ENCODE assay signal across 14 mouse cellular contexts in genomic region chr19:34553522-34553921, GRCm38 (mm10). TPM values are rescaled to one million over a fixed set of nuclear protein-coding genes. Genes with fewer than 3 reads are reported as not detected.
A peak's percentile ranks its signal among the peaks of the same experiment; 100 is the strongest.
DNase-seq lines count a peak whose midpoint lies in the region; ATAC-seq and TF ChIP-seq lines count a peak whose summit lies in the region.
"Had no signal": no experiment of that assay in that cellular context is flagged by ENCODE, and none has a peak within 500 bp of the region (broad histone marks: within the 10 kb centered on the region; RNA-seq: fewer than 3 reads in every experiment).

No protein-coding gene starts in this region.

- 0 out of 2 replicates have a peak overlapping the region, but pooled peaks have one; percentile 17 for H3K27ac ChIP-seq in forebrain, postnatal 0 days (ENCODE audit: low read depth, low read length)
- no peak overlapping the region for H3K27ac ChIP-seq in forebrain, embryonic 10.5 days
- peak overlapping the region; percentile 64 for H3K27ac ChIP-seq in kidney, postnatal 0 days
- H3K27ac ChIP-seq in kidney, embryonic 14.5 days (ENCODE audit: low read depth, low read length) = no peak overlapping the region
- peak overlapping the region; percentile 11; the same call in 1 of the 2 replicates for H3K27ac ChIP-seq in spleen, adult 2 months (ENCODE audit: insufficient read depth, low read length)
- H3K27ac ChIP-seq in cerebellum, adult 2 months (ENCODE audit: insufficient read depth, low read length) = no peak overlapping the region
- H3K27ac ChIP-seq: hindbrain, embryonic 13.5 days; neural tube, embryonic 13.5 days had no signal

- H3K27me3 ChIP-seq in forebrain, postnatal 0 days (ENCODE audit: insufficient read depth, low read length) = no peaks in the 10 kb centered on the region; the same call in 1 of the 2 replicates
- no peaks in the 10 kb centered on the region for H3K27me3 ChIP-seq in forebrain, embryonic 10.5 days (ENCODE audit: poor library complexity, severe bottlenecking)
- H3K27me3 ChIP-seq in kidney, postnatal 0 days (ENCODE audit: insufficient read depth, low read length) = no peaks in the 10 kb centered on the region
- H3K27me3 ChIP-seq in kidney, embryonic 14.5 days (ENCODE audit: control insufficient read depth, insufficient read depth, low read length) = no peaks in the 10 kb centered on the region
- no peaks in the 10 kb centered on the region for H3K27me3 ChIP-seq in spleen, adult 2 months (ENCODE audit: control insufficient read depth, insufficient read depth, low read length)
- no peaks in the 10 kb centered on the region for H3K27me3 ChIP-seq in cerebellum, adult 2 months (ENCODE audit: control insufficient read depth, insufficient read depth, low read length)
- H3K27me3 ChIP-seq: hindbrain, embryonic 13.5 days; neural tube, embryonic 13.5 days had no signal

- H3K9ac ChIP-seq in forebrain, postnatal 0 days = peak overlapping the region; percentile 4; the same call in 1 of the 2 replicates
- no peak overlapping the region for H3K9ac ChIP-seq in kidney, postnatal 0 days (ENCODE audit: low read depth, low read length)
- no peak overlapping the region for H3K9ac ChIP-seq in kidney, embryonic 14.5 days (ENCODE audit: low read depth, low read length)
- H3K9ac ChIP-seq: hindbrain, embryonic 13.5 days; neural tube, embryonic 13.5 days had no signal

- no peak for TF ChIP-seq CTCF in forebrain, postnatal 0 days (IDR thresholded peaks at IDR 0.05; ENCODE audit: low read depth)
- TF ChIP-seq CTCF in kidney, postnatal 0 days (IDR thresholded peaks at IDR 0.05; ENCODE audit: low read depth) = no peak
- no peak for TF ChIP-seq CTCF in spleen, adult 2 months (IDR thresholded peaks at IDR 0.05; ENCODE audit: extremely low read depth, insufficient read depth, insufficient read length, insufficient replicate concordance)
- TF ChIP-seq CTCF in cerebellum, adult 2 months (IDR thresholded peaks at IDR 0.05; ENCODE audit: borderline replicate concordance, insufficient read depth, low read depth, low read length) = no peak

- no peaks in the 10 kb centered on the region for H3K9me3 ChIP-seq in forebrain, postnatal 0 days (ENCODE audit: low read length)
- H3K9me3 ChIP-seq in forebrain, embryonic 10.5 days = 0 out of 2 replicates have a peak, but pooled peaks cover 4% of the 10 kb centered on the region
- no peaks in the 10 kb centered on the region for H3K9me3 ChIP-seq in kidney, postnatal 0 days (replicated peaks; ENCODE audit: low read length)
- H3K9me3 ChIP-seq in kidney, embryonic 14.5 days (ENCODE audit: control insufficient read depth, low read length) = no peaks in the 10 kb centered on the region
- H3K9me3 ChIP-seq: hindbrain, embryonic 13.5 days; neural tube, embryonic 13.5 days had no signal

- WGBS in forebrain, postnatal 0 days = 65% methylated on average over 3 of the region's 3 CpGs
- 80% methylated on average over 3 of the region's 3 CpGs for WGBS in forebrain, embryonic 10.5 days
- WGBS in kidney, postnatal 0 days = 16% methylated on average over 3 of the region's 3 CpGs
- WGBS in kidney, embryonic 14.5 days = 31% methylated on average over 3 of the region's 3 CpGs
- 73% methylated on average over 3 of the region's 3 CpGs for WGBS in spleen, adult 2 months
- 82% methylated on average over 3 of the region's 3 CpGs for WGBS in cerebellum, adult 2 months

- TF ChIP-seq POLR2A in spleen, adult 2 months (IDR thresholded peaks at IDR 0.05; ENCODE audit: low read depth, low read length) = no peak
- TF ChIP-seq POLR2A in cerebellum, adult 2 months (IDR thresholded peaks at IDR 0.05; ENCODE audit: borderline replicate concordance, insufficient read depth, low read length) = no peak

- H3K4me3 ChIP-seq in forebrain, postnatal 0 days (ENCODE audit: low read depth, low read length) = no peak overlapping the region
- no peak overlapping the region for H3K4me3 ChIP-seq in forebrain, embryonic 10.5 days
- no peak overlapping the region for H3K4me3 ChIP-seq in kidney, postnatal 0 days (replicated peaks; ENCODE audit: low read depth, low read length)
- no peak overlapping the region for H3K4me3 ChIP-seq in kidney, embryonic 14.5 days (ENCODE audit: low read length)
- no peak overlapping the region for H3K4me3 ChIP-seq in spleen, adult 2 months (ENCODE audit: extremely low read depth, insufficient read depth, insufficient read length)
- no peak overlapping the region for H3K4me3 ChIP-seq in cerebellum, adult 2 months (replicated peaks; ENCODE audit: insufficient read depth, low read depth, low read length)
- H3K4me3 ChIP-seq: hindbrain, embryonic 13.5 days; neural tube, embryonic 13.5 days had no signal

- no peaks in the 10 kb centered on the region for H3K36me3 ChIP-seq in forebrain, postnatal 0 days (ENCODE audit: insufficient read depth)
- H3K36me3 ChIP-seq in forebrain, embryonic 10.5 days (replicated peaks) = no peaks in the 10 kb centered on the region
- H3K36me3 ChIP-seq in kidney, postnatal 0 days (ENCODE audit: insufficient read depth, low read length) = no peaks in the 10 kb centered on the region
- H3K36me3 ChIP-seq in kidney, embryonic 14.5 days (ENCODE audit: control insufficient read depth, insufficient read depth, low read length) = no peaks in the 10 kb centered on the region
- peaks cover 1% of the 10 kb centered on the region; the same call in 1 of the 2 replicates for H3K36me3 ChIP-seq in spleen, adult 2 months (ENCODE audit: control insufficient read depth, insufficient read depth, low read length)
- H3K36me3 ChIP-seq: hindbrain, embryonic 13.5 days; neural tube, embryonic 13.5 days had no signal

- ATAC-seq in forebrain, postnatal 0 days = no peak
- no peak for ATAC-seq in kidney, postnatal 0 days (replicated peaks; ENCODE audit: low FRiP score, low read depth)
- no peak for ATAC-seq in kidney, embryonic 14.5 days (ENCODE audit: low FRiP score, low TSS enrichment)

- H3K4me2 ChIP-seq in forebrain, postnatal 0 days (ENCODE audit: low read depth) = no peak overlapping the region
- H3K4me2 ChIP-seq in kidney, postnatal 0 days (ENCODE audit: low read length) = peak overlapping the region; percentile 25; the same call in 1 of the 2 replicates
- H3K4me2 ChIP-seq in kidney, embryonic 14.5 days (replicated peaks; ENCODE audit: low read depth, low read length) = no peak overlapping the region
- H3K4me2 ChIP-seq: hindbrain, embryonic 13.5 days; neural tube, embryonic 13.5 days had no signal

- no peak for DNase-seq in forebrain, postnatal 0 days
- no peak for DNase-seq in forebrain, embryonic 10.5 days (ENCODE audit: extremely low spot score, low spot score)
- peak; percentile 70 for DNase-seq in kidney, postnatal 0 days (ENCODE audit: low spot score)
- DNase-seq in spleen, adult 2 months (ENCODE audit: low read depth in 1 of 2, low spot score in 2 of 2) = no peak
- no peak for DNase-seq in spleen, adult 12 weeks (ENCODE audit: low spot score)
- DNase-seq in yolk sac, embryonic 10.5 days (ENCODE audit: low spot score) = no peak
- no peak for DNase-seq in cerebellum, adult 2 months
- DNase-seq: cerebellum, adult 11 months; thymus, postnatal 36 days had no signal

- H3K4me1 ChIP-seq in forebrain, postnatal 0 days (ENCODE audit: insufficient read depth) = no peaks in the 10 kb centered on the region
- peaks cover 20% of the 10 kb centered on the region for H3K4me1 ChIP-seq in forebrain, embryonic 10.5 days
- peaks cover 7% of the 10 kb centered on the region; the same call in 1 of the 2 replicates for H3K4me1 ChIP-seq in kidney, postnatal 0 days (replicated peaks; ENCODE audit: insufficient read depth, low read length)
- H3K4me1 ChIP-seq in kidney, embryonic 14.5 days (ENCODE audit: control insufficient read depth, insufficient read depth, low read length) = 0 out of 2 replicates have a peak, but pooled peaks cover 3% of the 10 kb centered on the region
- H3K4me1 ChIP-seq in spleen, adult 2 months (ENCODE audit: control insufficient read depth, insufficient read depth, insufficient read length) = peaks cover 3% of the 10 kb centered on the region; the same call in 1 of the 2 replicates
- no peaks in the 10 kb centered on the region for H3K4me1 ChIP-seq in cerebellum, adult 2 months (ENCODE audit: control insufficient read depth, insufficient read depth, low read length)
- H3K4me1 ChIP-seq: neural tube, embryonic 13.5 days had no signal

RNA-seq across cellular contexts. Expression of gene Ifit2, which starts 3.0 kb away (rescaled TPM):
- total RNA-seq in forebrain, postnatal 0 days (2014; rRNA removed) = 11.1 and 11.9 TPM in 2 replicates
- 6.3 and 8.0 TPM in 2 replicates for polyA plus RNA-seq in forebrain, postnatal 0 days (2015; fragmentation: Nextera tagmentation; extraction: Ambion mirVana)
- polyA plus RNA-seq in forebrain, embryonic 10.5 days (2016; fragmentation: Nextera tagmentation; extraction: Ambion mirVana) = 5.2 and 5.3 TPM in 2 replicates
- polyA plus RNA-seq in kidney, postnatal 0 days (2015; fragmentation: Nextera tagmentation; extraction: Ambion mirVana) = 12.0 and 12.3 TPM in 2 replicates
- polyA plus RNA-seq in kidney, embryonic 14.5 days (2014; fragmentation: Nextera tagmentation; extraction: Ambion mirVana) = 3.9 and 9.8 TPM in 2 replicates
- polyA plus RNA-seq in spleen, adult 2 months (2012; rRNA removed) = 0.83 TPM in 2 replicates
- polyA plus RNA-seq in cerebellum, adult 2 months (2012; rRNA removed) = 2.7 and 4.0 TPM in 2 replicates

RNA-seq across cellular contexts. Expression of gene Lipa, which starts 26.2 kb away (rescaled TPM):
- 17.9 and 21.9 TPM in 2 replicates for total RNA-seq in forebrain, postnatal 0 days (2014; rRNA removed)
- polyA plus RNA-seq in forebrain, postnatal 0 days (2015; fragmentation: Nextera tagmentation; extraction: Ambion mirVana) = 15.3 and 17.3 TPM in 2 replicates
- 15.8 and 16.2 TPM in 2 replicates for polyA plus RNA-seq in forebrain, embryonic 10.5 days (2016; fragmentation: Nextera tagmentation; extraction: Ambion mirVana)
- 48.0 and 51.4 TPM in 2 replicates for polyA plus RNA-seq in kidney, postnatal 0 days (2015; fragmentation: Nextera tagmentation; extraction: Ambion mirVana)
- 22.0 and 26.7 TPM in 2 replicates for polyA plus RNA-seq in kidney, embryonic 14.5 days (2014; fragmentation: Nextera tagmentation; extraction: Ambion mirVana)
- 24.7 and 30.2 TPM in 2 replicates for polyA plus RNA-seq in spleen, adult 2 months (2012; rRNA removed)
- 16.6 and 18.1 TPM in 2 replicates for polyA plus RNA-seq in cerebellum, adult 2 months (2012; rRNA removed)

RNA-seq across cellular contexts. Expression of gene Ifit3, which starts 29.8 kb away (rescaled TPM):
- total RNA-seq in forebrain, postnatal 0 days (2014; rRNA removed) = 2.3 and 2.7 TPM in 2 replicates
- 2.7 and 3.2 TPM in 2 replicates for polyA plus RNA-seq in forebrain, postnatal 0 days (2015; fragmentation: Nextera tagmentation; extraction: Ambion mirVana)
- polyA plus RNA-seq in forebrain, embryonic 10.5 days (2016; fragmentation: Nextera tagmentation; extraction: Ambion mirVana) = 0.12 and 0.15 TPM in 2 replicates
- 18.3 and 22.9 TPM in 2 replicates for polyA plus RNA-seq in kidney, postnatal 0 days (2015; fragmentation: Nextera tagmentation; extraction: Ambion mirVana)
- polyA plus RNA-seq in kidney, embryonic 14.5 days (2014; fragmentation: Nextera tagmentation; extraction: Ambion mirVana) = 0.73 and 0.80 TPM in 2 replicates
- polyA plus RNA-seq in spleen, adult 2 months (2012; rRNA removed) = 2.8 and 3.3 TPM in 2 replicates
- 13.3 and 15.9 TPM in 2 replicates for polyA plus RNA-seq in cerebellum, adult 2 months (2012; rRNA removed)
- total RNA-seq: MEL had no signal

RNA-seq across cellular contexts. Expression of gene Ifit1bl1, which starts 48.2 kb away (rescaled TPM):
- total RNA-seq in forebrain, postnatal 0 days (2014; rRNA removed) = 1.8 and 2.5 TPM in 2 replicates
- 1.4 and 1.6 TPM in 2 replicates for polyA plus RNA-seq in forebrain, postnatal 0 days (2015; fragmentation: Nextera tagmentation; extraction: Ambion mirVana)
- 0.09 TPM in 1 of 2 replicates, not detected in the other for polyA plus RNA-seq in forebrain, embryonic 10.5 days (2016; fragmentation: Nextera tagmentation; extraction: Ambion mirVana)
- 0.78 and 1.7 TPM in 2 replicates for polyA plus RNA-seq in kidney, postnatal 0 days (2015; fragmentation: Nextera tagmentation; extraction: Ambion mirVana)
- polyA plus RNA-seq in kidney, embryonic 14.5 days (2014; fragmentation: Nextera tagmentation; extraction: Ambion mirVana) = 0.20 TPM in 1 of 2 replicates, not detected in the other
- polyA plus RNA-seq in spleen, adult 2 months (2012; rRNA removed) = 1.9 and 2.2 TPM in 2 replicates
- 0.93 and 1.1 TPM in 2 replicates for polyA plus RNA-seq in cerebellum, adult 2 months (2012; rRNA removed)
- total RNA-seq: MEL had no signal
- polyA plus RNA-seq: embryonic facial prominence, embryonic 11.5 days had no signal

RNA-seq across cellular contexts. Expression of gene Ifit3b, which starts 54.2 kb away (rescaled TPM):
- total RNA-seq in forebrain, postnatal 0 days (2014; rRNA removed) = 0.15 and 0.19 TPM in 2 replicates
- polyA plus RNA-seq in forebrain, postnatal 0 days (2015; fragmentation: Nextera tagmentation; extraction: Ambion mirVana) = 0.45 and 0.79 TPM in 2 replicates
- not detected in 2 replicates for polyA plus RNA-seq in forebrain, embryonic 10.5 days (2016; fragmentation: Nextera tagmentation; extraction: Ambion mirVana)
- polyA plus RNA-seq in kidney, postnatal 0 days (2015; fragmentation: Nextera tagmentation; extraction: Ambion mirVana) = 4.1 and 5.1 TPM in 2 replicates
- 0.41 TPM in 1 of 2 replicates, not detected in the other for polyA plus RNA-seq in kidney, embryonic 14.5 days (2014; fragmentation: Nextera tagmentation; extraction: Ambion mirVana)
- 0.68 and 0.70 TPM in 2 replicates for polyA plus RNA-seq in spleen, adult 2 months (2012; rRNA removed)
- polyA plus RNA-seq in cerebellum, adult 2 months (2012; rRNA removed) = 5.5 and 5.8 TPM in 2 replicates
- total RNA-seq: MEL had no signal
- polyA plus RNA-seq: embryonic facial prominence, embryonic 11.5 days had no signal

Comparison
In these comparisons a context has a peak if more than half of its experiments do, and no peak if none do; other contexts are left out.
1. H3K27ac ChIP-seq: peak in forebrain, postnatal 0 days (single experiment), kidney, postnatal 0 days (single experiment) and spleen, adult 2 months (single experiment); none in forebrain, embryonic 10.5 days (single experiment), kidney, embryonic 14.5 days (single experiment) and cerebellum, adult 2 months (single experiment).